Mouse (Mus musculus) forebrain, embryonic 16.5 days (tissue): ENCODE data around the gene Chst8. TPM values are rescaled to one million over a fixed set of nuclear protein-coding genes. Genes with fewer than 3 reads are reported as not detected.

Source experiments
- ATAC-seq: fragments of 200-750 bp; cut with Nextera tagmentation; 2 replicates; pipeline ENCODE4 v1.8.0; 2017; ENCODE audit warnings: mild to moderate bottlenecking, moderate library complexity
- H3K27ac ChIP-seq: fragments of 300-500 bp; sonication (generic); 2 replicates; pipeline ENCODE4 v1.5.1; 2014; ENCODE audit warnings: low read length, control low read depth
- H3K27me3 ChIP-seq: fragments of 300-500 bp; sonication (generic); replicated peaks from 2 replicates; pipeline ENCODE4 v1.6.1; 2014; ENCODE audit warnings: low read length; ENCODE audit not compliant: control insufficient read depth, insufficient read depth
- H3K36me3 ChIP-seq: fragments of 300-500 bp; sonication (generic); 2 replicates; pipeline ENCODE4 v1.6.1; 2014; ENCODE audit not compliant: control insufficient read depth, insufficient read depth
- H3K4me1 ChIP-seq: fragments of 300-500 bp; sonication (generic); replicated peaks from 2 replicates; pipeline ENCODE4 v1.6.1; 2014; ENCODE audit warnings: low read length; ENCODE audit not compliant: control insufficient read depth, insufficient read depth
- H3K4me2 ChIP-seq: fragments of 300-500 bp; sonication (generic); 2 replicates; pipeline ENCODE4 v1.6.1; 2014; ENCODE audit warnings: mild to moderate bottlenecking, low read length, control low read depth
- H3K4me3 ChIP-seq: fragments of 300-500 bp; sonication (generic); replicated peaks from 2 replicates; pipeline ENCODE4 v1.5.1; 2014; ENCODE audit warnings: mild to moderate bottlenecking, low read length, control low read depth
- H3K9ac ChIP-seq: fragments of 300-500 bp; sonication (generic); replicated peaks from 2 replicates; pipeline ENCODE4 v1.6.1; 2014; ENCODE audit warnings: low read depth, low read length, control low read depth
- H3K9me3 ChIP-seq: fragments of 300-500 bp; sonication (generic); 2 replicates; pipeline ENCODE4 v1.6.1; 2016; ENCODE audit warnings: low read length; ENCODE audit not compliant: control insufficient read depth
- WGBS: fragments of 180-500 bp; shearing (Covaris S2); extraction: QIAGEN DNeasy Blood & Tissue Kit; methylation state at CpG from one replicate; pipeline ENCODE4 v1.1.7; 2014; 5-methylcytosine and 5-hydroxymethylcytosine counted together
- polyA plus RNA-seq: library from polyadenylated mRNA; unstranded; fragments of >200 nt; fragmentation: Nextera tagmentation; extraction: Ambion mirVana; gene quantifications from 2 replicates; pipeline ENCODE4 v1.2.1, GENCODE M21; 2015

Chst8 gene
- polyA plus RNA-seq, 1 experiment from 2014 or later = 12.0 TPM

DNA sequence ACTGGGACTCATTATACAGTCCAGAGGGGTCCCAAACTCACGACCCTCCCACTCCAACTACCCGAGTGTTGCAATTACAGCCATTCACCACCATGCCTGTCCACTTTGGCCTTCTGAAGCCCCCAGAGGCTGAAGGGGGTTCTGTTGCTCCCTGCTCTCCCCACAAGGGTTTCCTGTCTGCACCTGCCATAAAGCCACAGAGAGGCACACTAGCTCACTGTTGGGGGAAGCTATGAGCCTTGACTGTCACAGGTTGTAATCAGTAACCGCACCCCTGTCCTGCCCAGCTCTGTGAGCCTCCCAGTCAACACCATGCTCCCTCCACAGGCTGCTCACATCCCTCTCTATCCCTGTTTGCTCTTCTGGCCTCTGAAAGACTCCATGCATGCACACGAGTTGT lies 64.0 kb downstream of the Chst8 start:
- Histone ChIP-seq H3K4me3 (no peak overlapping the region), H3K4me2 (no peak overlapping the region), H3K9me3 (no peaks in the 10 kb centered on the region), H3K9ac (no peak overlapping the region), H3K36me3 (no peaks in the 10 kb centered on the region), H3K4me1 (peaks cover 7% of the 10 kb centered on the region), H3K27ac (no peak overlapping the region), H3K27me3 (no peaks in the 10 kb centered on the region)
- 76% methylated on average over 4 of the region's 4 CpGs for WGBS
- ATAC-seq = no peak

DNA sequence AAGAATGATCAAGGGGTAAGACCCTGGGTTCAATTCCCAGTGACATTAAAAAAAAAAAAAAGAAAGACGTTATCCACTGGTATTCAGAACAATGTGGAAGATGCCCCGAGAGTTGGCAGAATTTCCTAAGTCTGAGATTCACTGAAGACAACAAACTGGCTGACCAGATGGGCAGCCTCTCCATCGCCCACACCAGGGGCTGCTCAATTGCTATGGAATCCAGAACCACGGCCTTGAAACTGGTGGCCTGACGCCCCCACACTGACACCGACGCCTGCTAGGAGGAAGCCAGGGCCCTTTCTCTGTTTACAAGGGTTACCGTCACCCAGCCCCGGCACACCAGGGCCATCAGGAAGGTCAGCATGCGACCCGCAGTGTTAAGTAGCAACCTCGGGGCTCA lies 64.8 kb downstream of the Chst8 start:
- H3K27me3 ChIP-seq = no peaks in the 10 kb centered on the region
- H3K9me3 ChIP-seq = no peaks in the 10 kb centered on the region
- H3K4me1 ChIP-seq = no peaks in the 10 kb centered on the region
- 88% methylated on average over 12 of the region's 12 CpGs for WGBS
- H3K4me2 ChIP-seq = no peak overlapping the region
- no peak for ATAC-seq
- no peak overlapping the region for H3K4me3 ChIP-seq
- no peak overlapping the region for H3K9ac ChIP-seq
- H3K36me3 ChIP-seq = no peaks in the 10 kb centered on the region
- H3K27ac ChIP-seq = no peak overlapping the region

DNA sequence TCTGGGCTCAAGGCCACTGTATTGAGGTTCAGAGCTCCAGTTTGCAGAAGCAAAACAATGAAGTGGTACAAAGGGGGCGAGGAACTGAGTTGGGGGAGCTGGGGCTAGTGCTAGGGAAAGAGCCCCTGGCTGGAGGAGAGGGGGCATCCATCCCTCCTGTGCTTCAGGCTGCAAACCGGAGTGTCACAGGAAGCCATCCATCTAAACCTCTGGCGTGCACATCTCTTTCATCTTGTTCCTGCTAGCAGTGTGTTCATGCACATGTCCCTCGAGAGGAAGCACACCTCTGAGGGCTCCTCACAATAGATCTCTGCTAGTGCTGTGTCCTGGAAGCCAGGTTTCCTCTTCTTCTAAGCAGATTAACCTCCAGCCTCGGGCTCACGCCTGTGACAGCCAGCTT lies 65.9 kb downstream of the Chst8 start:
- Histone ChIP-seq H3K9ac (no peak overlapping the region), H3K27me3 (no peaks in the 10 kb centered on the region), H3K36me3 (no peaks in the 10 kb centered on the region), H3K27ac (no peak overlapping the region), H3K4me3 (no peak overlapping the region), H3K4me1 (no peaks in the 10 kb centered on the region), H3K4me2 (no peak overlapping the region), H3K9me3 (no peaks in the 10 kb centered on the region)
- WGBS = 66% methylated on average over 6 of the region's 6 CpGs
- no peak for ATAC-seq

DNA sequence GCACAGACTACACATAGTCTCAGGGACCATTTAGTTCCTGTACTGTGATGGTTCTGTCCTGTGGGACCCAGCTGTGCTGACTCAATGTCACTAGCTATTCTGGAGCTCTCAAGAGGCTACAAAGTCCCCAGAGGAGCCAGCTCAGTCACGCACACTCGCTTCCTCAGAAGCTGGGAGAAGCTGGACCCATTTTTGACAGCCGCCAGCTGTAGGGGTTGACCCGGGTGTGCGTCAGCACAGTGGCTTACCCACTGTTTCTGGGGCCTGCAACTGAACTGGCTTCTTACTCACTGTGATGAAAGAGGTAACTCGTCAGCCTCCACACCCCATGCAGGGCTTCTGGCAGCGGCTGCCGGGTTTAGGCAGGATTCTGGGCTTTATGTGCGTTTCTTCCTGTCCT lies 66.3 kb downstream of the Chst8 start:
- no peak overlapping the region for H3K4me3 ChIP-seq
- H3K27ac ChIP-seq = no peak overlapping the region
- H3K4me1 ChIP-seq = no peaks in the 10 kb centered on the region
- no peaks in the 10 kb centered on the region for H3K36me3 ChIP-seq
- H3K4me2 ChIP-seq = no peak overlapping the region
- no peaks in the 10 kb centered on the region for H3K27me3 ChIP-seq
- H3K9me3 ChIP-seq = no peaks in the 10 kb centered on the region
- 49% methylated on average over 9 of the region's 9 CpGs for WGBS
- ATAC-seq = no peak
- H3K9ac ChIP-seq = no peak overlapping the region

DNA sequence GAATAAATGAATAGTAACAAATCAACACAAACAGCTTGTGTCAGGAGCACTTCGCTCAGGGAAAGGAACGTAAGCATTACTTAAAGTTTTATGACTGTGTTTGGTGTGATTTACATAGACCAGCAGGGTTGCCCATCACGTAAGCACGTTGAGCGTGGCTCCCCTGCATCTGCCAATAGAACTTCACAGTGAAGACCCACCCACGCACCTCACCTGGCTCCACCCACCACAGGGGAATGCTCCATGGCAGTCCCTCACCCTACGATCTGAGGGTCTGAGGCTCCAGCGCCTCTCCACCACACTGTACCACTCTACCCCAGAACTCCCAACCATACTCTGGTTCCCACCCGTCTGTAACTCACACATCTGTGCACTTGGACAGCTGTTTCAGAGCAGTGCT lies 67.1 kb downstream of the Chst8 start:
- no peaks in the 10 kb centered on the region for H3K27me3 ChIP-seq
- H3K4me3 ChIP-seq = no peak overlapping the region
- no peaks in the 10 kb centered on the region for H3K4me1 ChIP-seq
- H3K36me3 ChIP-seq = no peaks in the 10 kb centered on the region
- no peak overlapping the region for H3K27ac ChIP-seq
- H3K9ac ChIP-seq = no peak overlapping the region
- ATAC-seq = no peak
- WGBS = 80% methylated on average over 9 of the region's 9 CpGs
- H3K9me3 ChIP-seq = no peaks in the 10 kb centered on the region
- H3K4me2 ChIP-seq = no peak overlapping the region

DNA sequence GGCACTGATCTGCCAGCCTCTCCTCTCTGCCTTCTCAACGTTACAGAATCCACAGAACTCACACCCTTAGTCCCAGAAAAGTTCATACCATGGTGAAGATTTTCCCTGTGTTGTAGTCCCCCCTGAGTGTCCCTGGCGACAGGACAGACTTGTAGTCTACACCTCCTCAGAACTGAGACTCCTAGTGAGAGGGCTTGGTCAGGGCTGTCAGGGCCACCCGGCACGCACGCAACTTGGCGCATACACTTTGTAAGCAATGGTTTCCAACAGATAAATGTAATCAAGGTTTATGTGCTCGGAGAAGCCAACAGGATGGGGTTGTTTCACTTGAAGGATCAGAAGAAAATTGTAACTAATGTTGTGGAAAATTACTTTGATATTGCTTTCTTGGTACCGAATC lies 67.5 kb downstream of the Chst8 start:
- H3K27me3 ChIP-seq = no peaks in the 10 kb centered on the region
- H3K27ac ChIP-seq = no peak overlapping the region
- 90% methylated on average over 8 of the region's 8 CpGs for WGBS
- H3K9ac ChIP-seq = no peak overlapping the region
- no peak overlapping the region for H3K4me2 ChIP-seq
- H3K9me3 ChIP-seq = no peaks in the 10 kb centered on the region
- H3K4me1 ChIP-seq = no peaks in the 10 kb centered on the region
- H3K4me3 ChIP-seq = no peak overlapping the region
- ATAC-seq = no peak
- H3K36me3 ChIP-seq = no peaks in the 10 kb centered on the region

DNA sequence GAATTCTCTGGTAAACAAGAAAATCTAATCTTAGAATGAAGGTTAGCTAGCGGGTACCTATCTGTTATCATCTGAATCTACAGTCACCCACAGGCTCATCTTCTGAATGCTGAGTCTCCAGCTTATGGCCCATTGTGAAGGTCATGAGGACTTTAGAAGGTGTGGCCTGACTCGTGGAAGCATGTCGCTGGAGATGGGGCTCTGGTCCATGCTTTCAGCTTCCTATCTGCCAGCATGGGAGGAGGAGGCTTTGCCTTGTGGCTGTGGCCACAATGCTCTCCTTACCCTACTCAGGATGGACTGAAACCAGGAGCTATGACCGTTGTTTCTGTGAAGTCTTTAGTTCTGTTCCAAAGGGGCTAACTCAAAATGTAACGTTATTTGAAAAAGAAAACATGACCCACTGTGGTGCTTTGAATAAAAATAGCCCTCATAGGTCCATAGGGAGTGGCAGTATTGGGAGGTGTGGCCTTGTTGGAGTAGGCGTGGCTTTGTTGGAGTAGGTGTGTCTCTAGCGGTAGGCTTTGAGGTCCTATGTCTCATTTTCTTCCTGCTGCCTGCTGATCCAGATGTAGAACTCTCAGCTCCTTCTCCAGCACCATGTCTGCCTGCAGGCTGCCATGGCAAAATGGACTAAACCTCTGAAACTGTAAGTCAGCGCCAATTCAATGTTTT lies 69.0 kb downstream of the Chst8 start:
- no peak overlapping the region for H3K9ac ChIP-seq
- no peaks in the 10 kb centered on the region for H3K36me3 ChIP-seq
- ATAC-seq = no peak
- no peaks in the 10 kb centered on the region for H3K9me3 ChIP-seq
- H3K4me2 ChIP-seq = no peak overlapping the region
- H3K4me3 ChIP-seq = no peak overlapping the region
- no peaks in the 10 kb centered on the region for H3K27me3 ChIP-seq
- 84% methylated on average over 8 of the region's 8 CpGs for WGBS
- no peaks in the 10 kb centered on the region for H3K4me1 ChIP-seq
- no peak overlapping the region for H3K27ac ChIP-seq

DNA sequence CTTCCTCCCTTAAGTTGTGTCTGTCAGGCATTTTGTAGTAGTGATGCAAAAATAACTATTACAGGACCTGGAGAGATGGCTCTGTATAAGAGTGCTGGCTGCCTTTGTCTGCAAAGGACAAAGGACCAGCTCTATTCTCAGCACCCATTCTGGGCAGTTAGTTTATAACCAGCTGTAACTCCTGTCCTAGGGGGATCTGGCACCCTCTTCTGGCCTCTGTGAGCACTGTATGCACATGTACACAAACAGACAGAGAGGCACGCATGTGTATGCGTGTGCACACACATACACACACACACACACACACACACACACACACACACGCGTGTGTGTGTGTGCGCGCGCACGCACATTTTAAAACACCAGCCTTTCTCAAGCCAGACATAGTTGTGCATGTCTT lies 73.1 kb downstream of the Chst8 start:
- 0 out of 2 replicates have a peak, but pooled peaks cover 7% of the 10 kb centered on the region for H3K4me1 ChIP-seq
- WGBS = 98% methylated on average over 8 of the region's 8 CpGs
- H3K27ac ChIP-seq = no peak overlapping the region
- no peaks in the 10 kb centered on the region for H3K27me3 ChIP-seq
- H3K9me3 ChIP-seq = no peaks in the 10 kb centered on the region
- no peaks in the 10 kb centered on the region for H3K36me3 ChIP-seq
- H3K4me3 ChIP-seq = no peak overlapping the region
- no peak for ATAC-seq
- H3K9ac ChIP-seq = no peak overlapping the region
- no peak overlapping the region for H3K4me2 ChIP-seq

DNA sequence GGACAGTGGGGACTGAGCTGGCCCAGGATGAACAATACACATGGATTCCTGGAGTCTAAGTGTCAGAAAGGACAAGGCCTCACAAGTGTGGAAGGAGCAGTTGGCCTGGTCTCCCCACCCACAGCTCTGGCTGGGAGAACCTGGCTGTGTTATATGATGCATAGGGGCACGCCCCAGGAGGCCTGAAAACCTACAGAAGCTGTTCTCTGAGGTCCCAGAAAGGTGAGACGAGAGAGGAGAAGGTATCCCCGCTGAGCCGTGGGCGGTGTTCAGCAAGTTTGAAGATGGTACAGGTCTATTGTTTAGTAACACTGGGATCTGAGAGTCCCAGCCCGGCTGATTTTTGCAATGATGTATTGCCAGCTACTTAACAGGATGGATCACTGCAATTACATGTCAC lies 75.3 kb downstream of the Chst8 start:
- H3K27ac ChIP-seq = no peak overlapping the region
- H3K36me3 ChIP-seq = no peaks in the 10 kb centered on the region
- H3K4me2 ChIP-seq = no peak overlapping the region
- no peak for ATAC-seq
- no peak overlapping the region for H3K4me3 ChIP-seq
- H3K4me1 ChIP-seq = 0 out of 2 replicates have a peak, but pooled peaks cover 7% of the 10 kb centered on the region
- H3K27me3 ChIP-seq = no peaks in the 10 kb centered on the region
- no peaks in the 10 kb centered on the region for H3K9me3 ChIP-seq
- no peak overlapping the region for H3K9ac ChIP-seq
- 73% methylated on average over 6 of the region's 6 CpGs for WGBS

DNA sequence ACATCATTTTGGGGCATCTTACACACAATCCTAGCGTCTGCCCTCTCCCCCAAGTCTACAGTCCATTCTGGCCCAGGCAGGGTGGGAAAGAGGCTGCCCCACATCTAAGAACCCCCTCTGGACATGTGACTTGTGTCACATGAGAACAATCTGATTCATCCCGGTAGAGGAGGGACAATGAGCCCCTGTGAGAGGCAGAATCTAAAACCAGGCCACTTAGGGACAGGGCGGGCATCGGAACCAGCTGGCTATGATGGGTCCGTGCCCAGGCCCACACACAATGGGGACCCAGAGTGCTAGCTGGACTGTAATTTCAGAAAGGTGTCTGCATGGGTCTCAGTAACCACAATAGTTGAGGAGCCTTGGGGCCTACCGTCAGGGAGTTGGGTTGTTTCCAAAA lies 78.2 kb downstream of the Chst8 start:
- Histone ChIP-seq H3K4me1 (0 out of 2 replicates have a peak, but pooled peaks cover 7% of the 10 kb centered on the region), H3K9ac (no peak overlapping the region), H3K27ac (no peak overlapping the region), H3K27me3 (no peaks in the 10 kb centered on the region), H3K4me2 (no peak overlapping the region), H3K4me3 (no peak overlapping the region), H3K36me3 (no peaks in the 10 kb centered on the region), H3K9me3 (no peaks in the 10 kb centered on the region)
- no peak for ATAC-seq
- WGBS = 53% methylated on average over 6 of the region's 6 CpGs
